Comparison of ENCODE assay signal across 14 mouse cellular contexts in genomic region chr17:28213236-28213635, GRCm38 (mm10). TPM values are rescaled to one million over a fixed set of nuclear protein-coding genes. Genes with fewer than 3 reads are reported as not detected.
DNase-seq lines count a peak whose midpoint lies in the region; ATAC-seq and TF ChIP-seq lines count a peak whose summit lies in the region.
"Had no signal": no experiment of that assay in that cellular context is flagged by ENCODE, and none has a peak within 500 bp of the region (broad histone marks: within the 10 kb centered on the region; RNA-seq: fewer than 3 reads in every experiment).

No protein-coding gene starts in this region.

- peak; percentile 11; the same call in 1 of the 2 replicates for TF ChIP-seq CTCF in heart, postnatal 0 days (IDR thresholded peaks at IDR 0.05; ENCODE audit: low read depth)
- peak; percentile 88; the same call in 1 of the 2 replicates for TF ChIP-seq CTCF in testis, adult 2 months (IDR thresholded peaks at IDR 0.05; ENCODE audit: control insufficient read depth, insufficient read depth, insufficient replicate concordance, low read depth, low read length)

- 28% methylated on average over 4 of the region's 4 CpGs for WGBS in heart, postnatal 0 days
- WGBS in kidney, embryonic 16.5 days, result 33% methylated on average over 4 of the region's 4 CpGs

- no peak overlapping the region for H3K4me3 ChIP-seq in heart, postnatal 0 days (ENCODE audit: low read depth, low read length)
- no peak overlapping the region for H3K4me3 ChIP-seq in testis, adult 2 months (ENCODE audit: control insufficient read depth, low read depth, low read length)
- no peak overlapping the region for H3K4me3 ChIP-seq in kidney, embryonic 16.5 days (ENCODE audit: low read length)
- H3K4me3 ChIP-seq: erythroblast, embryonic 14.5 days; hindbrain, embryonic 13.5 days; limb, embryonic 13.5 days; midbrain, embryonic 10.5 days had no signal

- intact Hi-C loops in heart, postnatal 10 days (cut with DNase I), result no loop called here

- H3K27ac ChIP-seq in heart, postnatal 0 days (ENCODE audit: low read depth), result no peak overlapping the region
- H3K27ac ChIP-seq in testis, adult 2 months (ENCODE audit: control insufficient read depth, insufficient read depth, low read depth, low read length), result no peak overlapping the region
- no peak overlapping the region for H3K27ac ChIP-seq in kidney, embryonic 16.5 days (ENCODE audit: low read length)
- H3K27ac ChIP-seq: hindbrain, embryonic 13.5 days; limb, embryonic 13.5 days; midbrain, embryonic 10.5 days had no signal

- no peak overlapping the region for H3K4me2 ChIP-seq in heart, postnatal 0 days (ENCODE audit: low read depth, low read length)
- no peak overlapping the region for H3K4me2 ChIP-seq in kidney, embryonic 16.5 days (replicated peaks; ENCODE audit: low read depth, low read length)
- H3K4me2 ChIP-seq: hindbrain, embryonic 13.5 days; limb, embryonic 13.5 days had no signal

- DNase-seq in heart, postnatal 0 days (ENCODE audit: low spot score), result no peak
- DNase-seq in heart, postnatal 10 days, result no peak
- no peak for DNase-seq in testis, postnatal 10 days (ENCODE audit: low spot score)
- DNase-seq in c-Kit-positive CD71-negative TER-119-negative erythroid progenitor cells, embryonic 14.5 days (ENCODE audit: low read depth), result peak; percentile 58
- DNase-seq in thymus, postnatal 4 days, result peak; percentile 87
- DNase-seq: cerebellum, adult 11-12 months; gastrocnemius, postnatal 25 days had no signal

- ATAC-seq in heart, postnatal 0 days (ENCODE audit: insufficient read depth, low read depth), result no peak
- ATAC-seq in megakaryocyte-erythroid progenitor cell, adult 5-6 weeks (replicated peaks; ENCODE audit: low FRiP score, low TSS enrichment, poor library complexity, severe bottlenecking), result no peak
- no peak for ATAC-seq in kidney, embryonic 16.5 days (ENCODE audit: low FRiP score, low TSS enrichment)

- no peaks in the 10 kb centered on the region for H3K36me3 ChIP-seq in heart, postnatal 0 days (replicated peaks; ENCODE audit: control insufficient read depth, insufficient read depth, low read length)
- no peaks in the 10 kb centered on the region for H3K36me3 ChIP-seq in testis, adult 2 months (ENCODE audit: control insufficient read depth, insufficient read depth, low read length)
- H3K36me3 ChIP-seq in kidney, embryonic 16.5 days (ENCODE audit: insufficient read depth, low read length), result no peaks in the 10 kb centered on the region
- H3K36me3 ChIP-seq: hindbrain, embryonic 13.5 days; limb, embryonic 13.5 days; midbrain, embryonic 10.5 days had no signal

- TF ChIP-seq POLR2A in testis, adult 2 months (IDR thresholded peaks at IDR 0.05; ENCODE audit: control insufficient read depth, low read depth, low read length), result no peak

- no peaks in the 10 kb centered on the region for H3K4me1 ChIP-seq in heart, postnatal 0 days (ENCODE audit: control insufficient read depth, insufficient read depth)
- peaks cover 13% of the 10 kb centered on the region for H3K4me1 ChIP-seq in testis, adult 2 months (ENCODE audit: control insufficient read depth, insufficient read depth, low read length)
- H3K4me1 ChIP-seq in kidney, embryonic 16.5 days (ENCODE audit: insufficient read depth, low read length), result peaks cover 15% of the 10 kb centered on the region; the same call in 1 of the 2 replicates

- 0 out of 2 replicates have a peak, but pooled peaks cover 3% of the 10 kb centered on the region for H3K27me3 ChIP-seq in heart, postnatal 0 days (ENCODE audit: control insufficient read depth, insufficient read depth, low read length)
- H3K27me3 ChIP-seq in testis, adult 2 months (ENCODE audit: control insufficient read depth, insufficient read depth, low read length), result no peaks in the 10 kb centered on the region
- H3K27me3 ChIP-seq in kidney, embryonic 16.5 days (ENCODE audit: insufficient read depth, low read length), result no peaks in the 10 kb centered on the region
- H3K27me3 ChIP-seq: limb, embryonic 13.5 days had no signal

- no peaks in the 10 kb centered on the region for H3K9me3 ChIP-seq in heart, postnatal 0 days (replicated peaks; ENCODE audit: control insufficient read depth, low read length)
- no peaks in the 10 kb centered on the region for H3K9me3 ChIP-seq in kidney, embryonic 16.5 days (ENCODE audit: low read length)
- H3K9me3 ChIP-seq: hindbrain, embryonic 13.5 days; limb, embryonic 13.5 days; midbrain, embryonic 10.5 days had no signal

- TF ChIP-seq EP300 in heart, postnatal 0 days (IDR thresholded peaks at IDR 0.05; ENCODE audit: low read depth), result no peak

- no peak overlapping the region for H3K9ac ChIP-seq in heart, postnatal 0 days (replicated peaks; ENCODE audit: low read depth, low read length)
- no peak overlapping the region for H3K9ac ChIP-seq in kidney, embryonic 16.5 days (replicated peaks; ENCODE audit: low read length)
- H3K9ac ChIP-seq: hindbrain, embryonic 13.5 days; limb, embryonic 13.5 days had no signal

RNA-seq across cellular contexts. Expression of gene Def6, which starts 5.7 kb away (rescaled TPM):
- 3.5 and 5.8 TPM in 2 replicates for total RNA-seq in heart, postnatal 0 days (2014; rRNA removed; ENCODE audit: low replicate concordance)
- polyA plus RNA-seq in heart, postnatal 0 days (2015; fragmentation: Nextera tagmentation; extraction: Ambion mirVana), result 2.5 and 2.8 TPM in 2 replicates
- 1 to 10 TPM; 3.4 to 4.0 TPM for total RNA-seq in heart, postnatal 10 days (2021)
- polyA plus RNA-seq in testis, adult 2 months (2012; rRNA removed), result 1.7 and 2.8 TPM in 2 replicates
- 24.5 and 35.1 TPM in 2 replicates for total RNA-seq in megakaryocyte-erythroid progenitor cell, adult 5-6 weeks (2014; fragmentation: Nextera tagmentation)
- 41.1 and 80.3 TPM in 2 replicates for total RNA-seq in megakaryocyte-erythroid progenitor cell, adult 5-6 weeks (2017)
- 7.2 and 7.4 TPM in 2 replicates for polyA plus RNA-seq in kidney, embryonic 16.5 days (2015; fragmentation: Nextera tagmentation; extraction: Ambion mirVana)

RNA-seq across cellular contexts. Expression of gene Ppard, which starts 19.3 kb away (rescaled TPM):
- 6.6 and 23.1 TPM in 2 replicates for total RNA-seq in heart, postnatal 0 days (2014; rRNA removed; ENCODE audit: low replicate concordance)
- 0.99 and 1.4 TPM in 2 replicates for polyA plus RNA-seq in heart, postnatal 0 days (2015; fragmentation: Nextera tagmentation; extraction: Ambion mirVana)
- 10 to 100 TPM; 28.0 to 28.8 TPM for total RNA-seq in heart, postnatal 10 days (2021)
- 3.1 and 4.1 TPM in 2 replicates for polyA plus RNA-seq in testis, adult 2 months (2012; rRNA removed)
- total RNA-seq in megakaryocyte-erythroid progenitor cell, adult 5-6 weeks (2014; fragmentation: Nextera tagmentation), result 7.6 and 9.7 TPM in 2 replicates
- 1.7 and 2.0 TPM in 2 replicates for total RNA-seq in megakaryocyte-erythroid progenitor cell, adult 5-6 weeks (2017)
- polyA plus RNA-seq in kidney, embryonic 16.5 days (2015; fragmentation: Nextera tagmentation; extraction: Ambion mirVana), result 2.1 and 2.2 TPM in 2 replicates

RNA-seq across cellular contexts. Expression of gene Zfp523, which starts 36.3 kb away (rescaled TPM):
- total RNA-seq in heart, postnatal 0 days (2014; rRNA removed; ENCODE audit: low replicate concordance), result 24.1 and 33.0 TPM in 2 replicates
- polyA plus RNA-seq in heart, postnatal 0 days (2015; fragmentation: Nextera tagmentation; extraction: Ambion mirVana), result 14.9 and 15.4 TPM in 2 replicates
- 10 to 100 TPM; 21.4 to 26.9 TPM for total RNA-seq in heart, postnatal 10 days (2021)
- 89.4 and 90.8 TPM in 2 replicates for polyA plus RNA-seq in testis, adult 2 months (2012; rRNA removed)
- total RNA-seq in megakaryocyte-erythroid progenitor cell, adult 5-6 weeks (2014; fragmentation: Nextera tagmentation), result 17.5 and 27.0 TPM in 2 replicates
- total RNA-seq in megakaryocyte-erythroid progenitor cell, adult 5-6 weeks (2017), result 8.7 and 13.3 TPM in 2 replicates
- 38.2 and 40.4 TPM in 2 replicates for polyA plus RNA-seq in kidney, embryonic 16.5 days (2015; fragmentation: Nextera tagmentation; extraction: Ambion mirVana)

Comparison
In these comparisons a context has a peak if more than half of its experiments do, and no peak if none do; other contexts are left out.
1. DNase-seq: peak in c-Kit-positive CD71-negative TER-119-negative erythroid progenitor cells, embryonic 14.5 days (single experiment) and thymus, postnatal 4 days (single experiment); none in heart, postnatal 0 days (single experiment), heart, postnatal 10 days (0 of 2) and testis, postnatal 10 days (single experiment).